Mouse (Mus musculus): ENCODE data around the gene 9530003J23Rik. TPM values are rescaled to one million over a fixed set of nuclear protein-coding genes. Genes with fewer than 3 reads are reported as not detected.
"Not testable (repeated sequence)": the region's sequence is repeated elsewhere in the genome, so short reads cannot be mapped to it uniquely, and the experiment has no call there.

9530003J23Rik gene
- polyA plus RNA-seq, 1 experiment: not detected

DNA sequence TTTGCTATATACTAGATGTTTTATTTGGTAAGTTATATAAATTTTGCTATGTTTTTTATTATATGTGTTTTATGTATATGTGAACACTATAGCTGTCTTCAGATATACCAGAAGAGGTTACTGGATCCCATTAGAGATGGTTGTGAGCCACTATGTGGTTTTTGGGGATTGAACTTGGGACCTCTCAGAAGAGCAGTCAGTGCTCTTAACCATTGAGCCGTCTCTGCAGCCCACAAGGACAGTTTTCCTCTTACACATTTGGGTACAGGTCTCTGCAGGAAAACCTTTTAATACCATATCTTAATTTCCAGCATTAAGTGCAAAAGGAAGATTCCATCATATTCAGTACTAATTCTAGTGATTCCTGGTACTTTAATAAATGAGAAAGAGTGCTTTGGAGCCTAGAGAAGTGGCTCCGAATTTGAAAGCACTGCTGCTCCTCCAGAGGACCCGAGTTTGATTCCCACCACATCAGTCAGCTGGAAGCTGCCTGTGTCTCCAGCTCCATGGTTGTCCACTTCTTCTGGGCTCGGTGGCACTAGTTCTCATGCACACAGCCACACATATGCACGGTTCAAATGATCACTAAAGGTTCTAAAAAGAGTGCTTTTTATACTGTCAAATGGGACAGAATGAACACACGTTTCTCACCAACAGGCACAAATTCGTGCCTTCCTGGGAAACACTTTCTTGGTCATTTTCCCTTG, 45.5 kb upstream of the 9530003J23Rik start:
- peaks cover 37% of the 10 kb centered on the region for H3K27me3 ChIP-seq (ENCODE audit: control insufficient read depth, insufficient read depth, insufficient read length)
- H3K4me2 ChIP-seq (ENCODE audit: low read depth): no peak overlapping the region
- no peak overlapping the region for H3K4me3 ChIP-seq
- no peaks in the 10 kb centered on the region for H3K79me2 ChIP-seq (ENCODE audit: control insufficient read depth, insufficient read depth)
- no peak for TF ChIP-seq TCF12 (IDR thresholded peaks at IDR 0.05; ENCODE audit: insufficient read depth, poor library complexity, severe bottlenecking)
- TF ChIP-seq POLR2A (IDR thresholded peaks at IDR 0.05; ENCODE audit: insufficient read length, low read depth): no peak
- no peak for TF ChIP-seq MYOG (IDR thresholded peaks at IDR 0.05; ENCODE audit: control insufficient read depth in 1 of 3, insufficient read depth in 1 of 3, insufficient read length in 2 of 3, low read depth in 2 of 3)
- TF ChIP-seq MYOD1 (IDR thresholded peaks at IDR 0.05; ENCODE audit: control insufficient read depth in 1 of 3, insufficient read length in 2 of 3, low read depth in 2 of 3): no peak
- TF ChIP-seq TCF3 (IDR thresholded peaks at IDR 0.05; ENCODE audit: insufficient read length, low read depth): no peak
- TF ChIP-seq USF1 (IDR thresholded peaks at IDR 0.05; ENCODE audit: low read depth): no peak
- TF ChIP-seq SRF (IDR thresholded peaks at IDR 0.05; ENCODE audit: control insufficient read depth, insufficient read length, low read depth): no peak
- no peak for TF ChIP-seq CEBPB (IDR thresholded peaks at IDR 0.05; ENCODE audit: insufficient read depth, poor library complexity, severe bottlenecking)
- TF ChIP-seq POLR2AphosphoS2 (IDR thresholded peaks at IDR 0.05; ENCODE audit: insufficient read length, low read depth): no peak
- no peak for TF ChIP-seq E2F4 (IDR thresholded peaks at IDR 0.05; ENCODE audit: insufficient read depth)
- no peak for TF ChIP-seq REST (IDR thresholded peaks at IDR 0.05; ENCODE audit: insufficient read depth, insufficient read length)
- no peak for TF ChIP-seq MAX (IDR thresholded peaks at IDR 0.05; ENCODE audit: low read depth)
- no peaks in the 10 kb centered on the region for H3K36me3 ChIP-seq (ENCODE audit: control insufficient read depth, insufficient read depth)
- H3ac ChIP-seq (ENCODE audit: control insufficient read depth, insufficient read length): no peak overlapping the region

DNA sequence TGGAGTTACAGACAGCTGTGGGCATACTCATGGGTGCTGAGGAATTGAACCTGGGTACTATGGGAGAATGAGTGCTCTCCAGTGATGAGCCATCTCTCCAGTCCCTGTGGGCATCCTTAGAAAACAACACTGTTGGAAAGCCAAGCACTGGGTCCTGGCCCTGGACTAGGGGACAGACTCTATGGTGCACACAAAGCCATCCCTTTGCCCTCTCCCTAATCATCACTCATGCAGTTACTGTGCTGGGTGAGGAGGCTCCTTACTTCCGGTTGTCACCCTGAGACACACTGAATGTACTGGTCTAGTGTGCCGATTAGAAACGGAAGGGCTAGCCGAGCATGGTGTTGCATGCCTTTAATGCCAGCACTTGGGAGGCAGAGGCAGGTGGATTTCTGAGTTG, 44.7 kb upstream of the 9530003J23Rik start:
- not testable (repeated sequence) for H3K4me2 ChIP-seq (ENCODE audit: low read depth); H3K36me3 ChIP-seq (ENCODE audit: control insufficient read depth, insufficient read depth); H3ac ChIP-seq (ENCODE audit: control insufficient read depth, insufficient read length); H3K79me2 ChIP-seq (ENCODE audit: control insufficient read depth, insufficient read depth); H3K4me3 ChIP-seq
- peaks cover 29% of the 10 kb centered on the region for H3K27me3 ChIP-seq (ENCODE audit: control insufficient read depth, insufficient read depth, insufficient read length)

DNA sequence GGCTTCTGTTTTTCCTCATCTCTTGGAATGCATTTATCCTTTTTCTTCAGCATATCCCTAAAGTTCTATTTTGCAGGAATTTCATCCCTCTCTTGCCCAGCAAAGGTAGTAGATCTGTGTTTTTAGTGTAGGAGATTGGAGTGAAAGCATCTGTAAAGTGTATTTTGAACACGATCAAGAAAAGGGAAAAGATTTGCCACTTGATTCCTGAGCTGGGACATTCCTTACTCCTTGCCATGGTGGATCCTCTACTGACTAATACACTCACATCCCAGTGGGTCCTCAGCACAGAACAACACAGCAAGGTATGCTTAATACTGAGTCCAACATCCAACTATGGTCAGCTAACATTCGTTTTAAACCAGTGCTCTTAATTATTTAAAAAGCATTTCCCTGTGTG, 44.0 kb upstream of the 9530003J23Rik start:
- Histone ChIP-seq H3K4me2 (ENCODE audit: low read depth) (no peak overlapping the region), H3K4me3 (no peak overlapping the region), H3K79me2 (ENCODE audit: control insufficient read depth, insufficient read depth) (no peaks in the 10 kb centered on the region), H3K36me3 (ENCODE audit: control insufficient read depth, insufficient read depth) (no peaks in the 10 kb centered on the region), H3K27me3 (ENCODE audit: control insufficient read depth, insufficient read depth, insufficient read length) (peaks cover 27% of the 10 kb centered on the region), H3ac (ENCODE audit: control insufficient read depth, insufficient read length) (no peak overlapping the region)
- no peak for TF ChIP-seq MYOG (IDR thresholded peaks at IDR 0.05; ENCODE audit: control insufficient read depth in 1 of 3, insufficient read depth in 1 of 3, insufficient read length in 2 of 3, low read depth in 2 of 3)
- TF ChIP-seq MAX (IDR thresholded peaks at IDR 0.05; ENCODE audit: low read depth): no peak
- no peak for TF ChIP-seq E2F4 (IDR thresholded peaks at IDR 0.05; ENCODE audit: insufficient read depth)

DNA sequence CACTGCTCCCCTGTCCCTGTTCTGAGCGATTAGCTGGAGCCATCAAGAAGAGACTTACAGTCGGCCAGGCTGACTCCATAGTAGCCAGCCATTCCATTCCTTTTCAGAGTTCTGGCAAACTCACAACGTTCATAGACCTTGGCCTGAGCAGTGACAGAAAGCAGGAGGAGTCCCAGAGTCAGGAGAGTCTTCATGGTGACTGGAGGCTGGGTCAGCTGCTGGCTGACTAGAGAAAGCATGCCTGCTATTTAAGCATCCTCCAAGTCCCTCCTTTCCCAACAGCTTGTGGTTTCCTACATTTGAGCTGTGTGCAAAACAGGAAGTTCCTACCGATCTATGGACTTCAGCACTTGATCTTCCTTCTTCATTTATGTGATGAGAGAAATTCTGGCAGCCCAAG, 43.5 kb upstream of the 9530003J23Rik start, which contains the start of gene Lyz2:
Lyz2 (minus strand) TSS at position 273 of the 400 bp plus-strand sequence.
- peaks cover 27% of the 10 kb centered on the region for H3K27me3 ChIP-seq (ENCODE audit: control insufficient read depth, insufficient read depth, insufficient read length)
- TF ChIP-seq POLR2A (IDR thresholded peaks at IDR 0.05; ENCODE audit: insufficient read length, low read depth): no peak
- TF ChIP-seq MYOD1 (IDR thresholded peaks at IDR 0.05; ENCODE audit: control insufficient read depth in 1 of 3, insufficient read length in 2 of 3, low read depth in 2 of 3): no peak
- no peak for TF ChIP-seq REST (IDR thresholded peaks at IDR 0.05; ENCODE audit: insufficient read depth, insufficient read length)
- no peak for TF ChIP-seq MYOG (IDR thresholded peaks at IDR 0.05; ENCODE audit: control insufficient read depth in 1 of 3, insufficient read depth in 1 of 3, insufficient read length in 2 of 3, low read depth in 2 of 3)
- no peak for TF ChIP-seq SRF (IDR thresholded peaks at IDR 0.05; ENCODE audit: control insufficient read depth, insufficient read length, low read depth)
- no peak for TF ChIP-seq MAX (IDR thresholded peaks at IDR 0.05; ENCODE audit: low read depth)
- TF ChIP-seq E2F4 (IDR thresholded peaks at IDR 0.05; ENCODE audit: insufficient read depth): no peak
- TF ChIP-seq TCF12 (IDR thresholded peaks at IDR 0.05; ENCODE audit: insufficient read depth, poor library complexity, severe bottlenecking): no peak
- TF ChIP-seq USF1 (IDR thresholded peaks at IDR 0.05; ENCODE audit: low read depth): no peak
- TF ChIP-seq POLR2AphosphoS2 (IDR thresholded peaks at IDR 0.05; ENCODE audit: insufficient read length, low read depth): no peak
- TF ChIP-seq CEBPB (IDR thresholded peaks at IDR 0.05; ENCODE audit: insufficient read depth, poor library complexity, severe bottlenecking): no peak
- TF ChIP-seq TCF3 (IDR thresholded peaks at IDR 0.05; ENCODE audit: insufficient read length, low read depth): no peak
- H3K79me2 ChIP-seq (ENCODE audit: control insufficient read depth, insufficient read depth): no peaks in the 10 kb centered on the region
- no peak within 1 kb of the TSS for H3ac ChIP-seq (ENCODE audit: control insufficient read depth, insufficient read length)
- H3K36me3 ChIP-seq (ENCODE audit: control insufficient read depth, insufficient read depth): no peaks in the 10 kb centered on the region
- H3K4me2 ChIP-seq (ENCODE audit: low read depth): no peak within 1 kb of the TSS
- H3K4me3 ChIP-seq: no peak within 1 kb of the TSS

DNA sequence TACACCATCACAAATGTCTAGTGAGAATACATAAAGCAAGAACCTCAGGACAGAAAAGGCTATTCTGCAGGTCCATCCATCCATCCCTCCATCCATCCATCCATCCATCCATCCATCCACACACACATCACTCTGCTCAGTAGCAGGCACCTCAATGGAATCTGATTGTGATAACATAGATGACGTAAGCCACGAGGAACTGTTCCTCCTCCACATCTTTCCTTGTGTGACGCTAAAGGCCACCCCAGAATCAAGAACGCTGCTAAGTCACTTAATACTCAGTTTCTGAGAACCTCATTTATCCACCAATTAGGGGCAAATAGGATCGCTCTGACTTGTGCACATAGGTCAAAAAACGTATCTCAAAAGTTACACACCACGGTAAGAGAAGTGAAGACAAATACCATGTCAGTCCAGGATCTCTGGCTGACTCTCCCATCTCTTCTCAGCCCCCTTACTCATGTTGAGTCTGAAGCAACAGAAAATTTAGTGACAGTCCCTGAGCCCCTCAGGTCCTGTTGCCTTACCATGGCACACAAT, 42.9 kb upstream of the 9530003J23Rik start:
- H3K36me3 ChIP-seq (ENCODE audit: control insufficient read depth, insufficient read depth): no peaks in the 10 kb centered on the region
- TF ChIP-seq MYOG (IDR thresholded peaks at IDR 0.05; ENCODE audit: control insufficient read depth in 1 of 3, insufficient read depth in 1 of 3, insufficient read length in 2 of 3, low read depth in 2 of 3): no peak
- TF ChIP-seq MYOD1 (IDR thresholded peaks at IDR 0.05; ENCODE audit: control insufficient read depth in 1 of 3, insufficient read length in 2 of 3, low read depth in 2 of 3): no peak

More for the DNA sequence above, 42.9 kb upstream of the 9530003J23Rik start:
- peaks cover 27% of the 10 kb centered on the region for H3K27me3 ChIP-seq (ENCODE audit: control insufficient read depth, insufficient read depth, insufficient read length)
- H3ac ChIP-seq (ENCODE audit: control insufficient read depth, insufficient read length): no peak overlapping the region
- H3K4me2 ChIP-seq (ENCODE audit: low read depth): no peak overlapping the region
- no peak overlapping the region for H3K4me3 ChIP-seq
- H3K79me2 ChIP-seq (ENCODE audit: control insufficient read depth, insufficient read depth): no peaks in the 10 kb centered on the region

All from myocyte (in vitro differentiated cells).